Mouse (Mus musculus): ENCODE measurements around the gene Tmprss6. TPM values are rescaled to one million over a fixed set of nuclear protein-coding genes. Genes with fewer than 3 reads are reported as not detected.

Tmprss6 gene
- polyA plus RNA-seq, 1 experiment from 2014 or later: 0.14 TPM

- no peak overlapping the region for H3K27ac ChIP-seq
- H3K9ac ChIP-seq: no peak overlapping the region
- no peak overlapping the region for H3K4me2 ChIP-seq (replicated peaks)
- H3K27me3 ChIP-seq: 0 out of 2 replicates have a peak, but pooled peaks cover 2% of the 10 kb centered on the region
- H3K9me3 ChIP-seq (replicated peaks): no peaks in the 10 kb centered on the region
- no peak for ATAC-seq (ENCODE audit: low FRiP score)
- H3K4me1 ChIP-seq: no peaks in the 10 kb centered on the region
- 83% methylated on average over 2 of the region's 2 CpGs for WGBS
- H3K36me3 ChIP-seq: no peaks in the 10 kb centered on the region
- H3K4me3 ChIP-seq: no peak overlapping the region
Observed at GRCm38 (mm10) chr15:78480991-78481390, 12.6 kb upstream of the Tmprss6 start.

DNA sequence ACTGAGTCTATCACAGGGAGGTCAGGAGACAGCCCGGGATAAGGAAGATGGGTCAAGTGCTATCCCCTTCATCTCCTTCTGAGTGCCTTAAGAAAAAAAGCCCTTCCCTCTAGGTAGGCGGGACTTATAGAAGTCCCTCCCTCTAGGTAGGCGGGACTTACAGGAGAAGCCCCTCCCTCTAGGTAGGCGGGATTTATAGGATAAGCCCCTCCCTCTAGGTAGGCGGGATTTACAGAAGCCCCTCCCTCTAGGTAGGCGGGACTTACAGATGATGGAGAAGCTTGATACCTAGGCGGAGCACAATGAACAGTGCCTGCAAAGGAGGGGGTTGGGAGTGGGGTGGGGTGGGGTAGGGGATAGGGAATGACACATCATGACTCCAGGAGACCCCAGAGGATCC, 11.7 kb upstream of the Tmprss6 start:
- no peak overlapping the region for H3K4me2 ChIP-seq (replicated peaks)
- WGBS: 70% methylated on average over 7 of the region's 7 CpGs
- ATAC-seq (ENCODE audit: low FRiP score): no peak
- no peaks in the 10 kb centered on the region for H3K9me3 ChIP-seq (replicated peaks)
- no peaks in the 10 kb centered on the region for H3K4me1 ChIP-seq
- no peak overlapping the region for H3K27ac ChIP-seq
- H3K4me3 ChIP-seq: no peak overlapping the region
- H3K9ac ChIP-seq: no peak overlapping the region
- no peaks in the 10 kb centered on the region for H3K36me3 ChIP-seq
- 0 out of 2 replicates have a peak, but pooled peaks cover 2% of the 10 kb centered on the region for H3K27me3 ChIP-seq

DNA sequence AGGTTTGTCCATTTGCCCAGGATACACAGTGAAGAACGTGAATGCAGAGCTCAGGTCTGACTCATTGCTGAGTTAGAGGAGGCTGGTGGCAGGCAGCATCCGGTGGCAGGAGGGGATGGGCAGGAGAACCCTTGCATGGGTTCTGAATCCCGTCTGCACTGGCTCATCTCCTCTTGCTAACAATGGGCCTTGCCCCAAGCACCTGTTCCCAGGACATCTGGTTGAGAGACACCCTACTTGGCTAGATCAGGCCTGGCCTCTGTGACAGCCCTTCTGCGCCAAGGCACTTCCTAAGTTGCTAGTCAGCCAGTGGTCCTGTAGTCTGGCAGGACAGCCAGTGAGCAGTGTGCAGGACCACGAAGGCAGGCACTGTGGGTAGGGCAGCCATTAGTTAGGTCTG, 11.0 kb upstream of the Tmprss6 start:
- H3K36me3 ChIP-seq: no peaks in the 10 kb centered on the region
- no peaks in the 10 kb centered on the region for H3K9me3 ChIP-seq (replicated peaks)
- H3K4me3 ChIP-seq: no peak overlapping the region
- no peaks in the 10 kb centered on the region for H3K4me1 ChIP-seq
- H3K9ac ChIP-seq: no peak overlapping the region
- ATAC-seq (ENCODE audit: low FRiP score): no peak
- H3K4me2 ChIP-seq (replicated peaks): no peak overlapping the region
- H3K27ac ChIP-seq: no peak overlapping the region
- H3K27me3 ChIP-seq: 0 out of 2 replicates have a peak, but pooled peaks cover 2% of the 10 kb centered on the region
- 75% methylated on average over 5 of the region's 5 CpGs for WGBS

GRCm38 (mm10) chr15:78478073-78478472, 9.6 kb upstream of the Tmprss6 start:
- Histone ChIP-seq H3K27me3 (0 out of 2 replicates have a peak, but pooled peaks cover 2% of the 10 kb centered on the region), H3K4me2 (replicated peaks) (no peak overlapping the region), H3K4me1 (no peaks in the 10 kb centered on the region), H3K4me3 (no peak overlapping the region), H3K9ac (no peak overlapping the region), H3K36me3 (no peaks in the 10 kb centered on the region), H3K9me3 (replicated peaks) (no peaks in the 10 kb centered on the region), H3K27ac (no peak overlapping the region)
- 88% methylated on average over 4 of the region's 4 CpGs for WGBS
- ATAC-seq (ENCODE audit: low FRiP score): no peak

DNA sequence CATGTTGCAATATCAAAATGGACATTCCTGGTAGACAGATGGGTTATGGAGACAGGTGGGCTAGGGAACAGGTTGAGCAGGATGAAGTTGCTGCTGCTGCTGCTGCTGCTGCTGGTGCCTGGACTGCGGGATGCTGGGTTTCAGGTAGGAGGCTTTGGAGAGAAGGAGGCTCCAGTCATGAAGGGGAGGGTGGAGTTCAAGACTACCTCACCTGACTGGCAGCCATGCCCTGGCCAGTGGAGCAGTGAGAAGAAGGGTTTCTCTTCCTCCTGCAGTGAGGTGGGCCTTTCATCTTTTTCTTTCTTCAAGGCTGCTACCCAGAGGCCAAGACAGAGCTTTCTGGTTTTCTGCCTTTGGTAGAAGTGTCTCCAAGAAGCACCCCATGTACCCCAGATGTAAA, 8.4 kb upstream of the Tmprss6 start:
- Histone ChIP-seq H3K9ac (no peak overlapping the region), H3K9me3 (replicated peaks) (no peaks in the 10 kb centered on the region), H3K27me3 (0 out of 2 replicates have a peak, but pooled peaks cover 2% of the 10 kb centered on the region), H3K4me2 (replicated peaks) (no peak overlapping the region), H3K4me1 (no peaks in the 10 kb centered on the region), H3K36me3 (no peaks in the 10 kb centered on the region), H3K27ac (no peak overlapping the region), H3K4me3 (no peak overlapping the region)
- no peak for ATAC-seq (ENCODE audit: low FRiP score)
- WGBS: 93% methylated on average over 1 of the region's 1 CpGs

DNA sequence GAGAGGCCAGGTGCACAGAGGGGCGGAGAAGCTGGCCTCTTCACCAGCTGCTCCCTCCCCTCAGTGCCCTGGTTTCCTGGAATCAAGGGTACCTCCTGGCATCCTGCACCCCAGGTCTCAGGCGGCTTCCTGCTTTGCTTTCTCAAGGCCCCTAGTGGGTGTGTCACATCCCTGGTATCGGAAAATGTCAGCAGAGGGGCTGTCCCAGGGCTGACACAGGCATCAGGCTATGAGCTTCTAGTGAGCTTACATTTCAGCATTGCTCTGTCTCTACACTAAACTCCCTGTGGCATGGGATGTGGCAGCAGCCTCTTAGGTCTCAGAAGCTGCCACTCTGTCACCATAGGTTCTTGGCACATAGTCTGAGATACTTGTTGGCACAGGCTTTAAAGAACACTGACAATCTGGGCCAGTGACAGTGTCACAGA, 7.2 kb upstream of the Tmprss6 start:
- 0 out of 2 replicates have a peak, but pooled peaks cover 2% of the 10 kb centered on the region for H3K27me3 ChIP-seq
- no peak overlapping the region for H3K9ac ChIP-seq
- H3K4me2 ChIP-seq (replicated peaks): no peak overlapping the region
- 65% methylated on average over 3 of the region's 3 CpGs for WGBS
- H3K36me3 ChIP-seq: no peaks in the 10 kb centered on the region
- no peaks in the 10 kb centered on the region for H3K4me1 ChIP-seq
- H3K9me3 ChIP-seq (replicated peaks): no peaks in the 10 kb centered on the region
- no peak overlapping the region for H3K27ac ChIP-seq
- H3K4me3 ChIP-seq: no peak overlapping the region
- no peak for ATAC-seq (ENCODE audit: low FRiP score)

- no peak overlapping the region for H3K9ac ChIP-seq
- no peaks in the 10 kb centered on the region for H3K4me1 ChIP-seq
- no peaks in the 10 kb centered on the region for H3K9me3 ChIP-seq (replicated peaks)
- H3K27me3 ChIP-seq: 0 out of 2 replicates have a peak, but pooled peaks cover 2% of the 10 kb centered on the region
- WGBS: 85% methylated on average over 6 of the region's 6 CpGs
- no peak for ATAC-seq (ENCODE audit: low FRiP score)
- no peak overlapping the region for H3K4me2 ChIP-seq (replicated peaks)
- H3K27ac ChIP-seq: no peak overlapping the region
- H3K4me3 ChIP-seq: no peak overlapping the region
- no peaks in the 10 kb centered on the region for H3K36me3 ChIP-seq
Observed at GRCm38 (mm10) chr15:78473442-78473841, 5.0 kb upstream of the Tmprss6 start.

GRCm38 (mm10) chr15:78471902-78472301, 3.5 kb upstream of the Tmprss6 start:
- Histone ChIP-seq H3K36me3 (no peaks in the 10 kb centered on the region), H3K4me2 (replicated peaks) (no peak overlapping the region), H3K27ac (no peak overlapping the region), H3K4me1 (no peaks in the 10 kb centered on the region), H3K9me3 (replicated peaks) (no peaks in the 10 kb centered on the region), H3K9ac (no peak overlapping the region), H3K4me3 (no peak overlapping the region), H3K27me3 (0 out of 2 replicates have a peak, but pooled peaks cover 2% of the 10 kb centered on the region)
- 55% methylated on average over 7 of the region's 7 CpGs for WGBS
- ATAC-seq (ENCODE audit: low FRiP score): no peak

GRCm38 (mm10) chr15:78470495-78471276, 2.3 kb upstream of the Tmprss6 start:
- Histone ChIP-seq H3K9me3 (replicated peaks) (no peaks in the 10 kb centered on the region), H3K4me3 (no peak overlapping the region), H3K4me2 (replicated peaks) (no peak overlapping the region), H3K27ac (no peak overlapping the region), H3K9ac (no peak overlapping the region), H3K36me3 (no peaks in the 10 kb centered on the region), H3K27me3 (no peaks in the 10 kb centered on the region), H3K4me1 (no peaks in the 10 kb centered on the region)
- 69% methylated on average over 4 of the region's 4 CpGs for WGBS
- no peak for ATAC-seq (ENCODE audit: low FRiP score)

GRCm38 (mm10) chr15:78467570-78467969, 864 bp downstream of the Tmprss6 start:
- Histone ChIP-seq H3K9me3 (replicated peaks) (no peaks in the 10 kb centered on the region), H3K4me2 (replicated peaks) (no peak overlapping the region), H3K9ac (no peak overlapping the region), H3K4me1 (no peaks in the 10 kb centered on the region), H3K27me3 (no peaks in the 10 kb centered on the region), H3K27ac (no peak overlapping the region), H3K36me3 (no peaks in the 10 kb centered on the region), H3K4me3 (no peak overlapping the region)
- 92% methylated on average over 7 of the region's 7 CpGs for WGBS
- no peak for ATAC-seq (ENCODE audit: low FRiP score)

DNA sequence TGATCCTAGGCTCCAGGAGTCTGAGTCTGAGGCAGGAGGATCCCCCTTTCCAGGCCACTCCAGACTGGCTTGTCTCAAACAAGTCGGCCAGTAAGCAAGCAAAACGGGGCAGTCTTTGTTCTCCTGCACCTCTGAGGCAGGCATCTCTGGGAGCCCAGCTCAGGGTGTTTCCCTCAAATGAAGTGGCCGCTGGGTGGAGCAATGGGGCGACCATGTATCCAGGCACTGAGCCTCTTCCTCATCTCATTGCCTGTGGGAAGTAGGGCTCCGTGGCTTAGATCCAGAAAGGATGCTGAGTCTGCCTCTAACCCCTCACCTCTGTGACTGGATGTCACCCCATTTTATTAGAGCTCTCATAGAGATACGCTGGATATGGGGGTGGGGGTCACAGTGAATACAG, 1.6 kb downstream of the Tmprss6 start:
- H3K27ac ChIP-seq: no peak overlapping the region
- no peaks in the 10 kb centered on the region for H3K27me3 ChIP-seq
- H3K4me1 ChIP-seq: no peaks in the 10 kb centered on the region
- no peak overlapping the region for H3K4me2 ChIP-seq (replicated peaks)
- H3K36me3 ChIP-seq: no peaks in the 10 kb centered on the region
- H3K9me3 ChIP-seq (replicated peaks): no peaks in the 10 kb centered on the region
- no peak for ATAC-seq (ENCODE audit: low FRiP score)
- no peak overlapping the region for H3K4me3 ChIP-seq
- H3K9ac ChIP-seq: no peak overlapping the region
- WGBS: 45% methylated on average over 6 of the region's 6 CpGs

DNA sequence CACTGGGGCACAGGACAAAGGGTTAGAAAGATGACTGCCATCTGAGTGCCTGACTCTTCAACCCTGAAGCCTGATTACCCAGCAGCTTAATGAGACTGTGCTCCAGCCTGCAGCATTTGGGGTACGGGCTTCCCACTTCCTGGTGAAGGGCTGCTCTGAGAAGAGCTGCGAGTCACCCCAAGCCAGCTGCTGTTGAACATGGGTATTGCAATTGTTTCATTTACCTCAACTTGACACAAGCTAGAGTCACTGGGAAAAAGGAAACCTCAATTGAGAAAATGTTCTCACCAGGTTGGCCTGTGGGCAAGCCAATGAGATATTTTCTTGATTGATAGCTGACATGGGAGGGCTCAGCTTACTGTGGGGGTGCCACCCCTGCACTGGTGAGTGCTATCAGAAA, 5.5 kb downstream of the Tmprss6 start:
- 78% methylated on average over 2 of the region's 2 CpGs for WGBS
- no peak for ATAC-seq (ENCODE audit: low FRiP score)
- Histone ChIP-seq H3K9me3 (replicated peaks) (no peaks in the 10 kb centered on the region), H3K4me1 (no peaks in the 10 kb centered on the region), H3K4me2 (replicated peaks) (no peak overlapping the region), H3K36me3 (no peaks in the 10 kb centered on the region), H3K9ac (no peak overlapping the region), H3K27me3 (no peaks in the 10 kb centered on the region), H3K27ac (no peak overlapping the region), H3K4me3 (no peak overlapping the region)

DNA sequence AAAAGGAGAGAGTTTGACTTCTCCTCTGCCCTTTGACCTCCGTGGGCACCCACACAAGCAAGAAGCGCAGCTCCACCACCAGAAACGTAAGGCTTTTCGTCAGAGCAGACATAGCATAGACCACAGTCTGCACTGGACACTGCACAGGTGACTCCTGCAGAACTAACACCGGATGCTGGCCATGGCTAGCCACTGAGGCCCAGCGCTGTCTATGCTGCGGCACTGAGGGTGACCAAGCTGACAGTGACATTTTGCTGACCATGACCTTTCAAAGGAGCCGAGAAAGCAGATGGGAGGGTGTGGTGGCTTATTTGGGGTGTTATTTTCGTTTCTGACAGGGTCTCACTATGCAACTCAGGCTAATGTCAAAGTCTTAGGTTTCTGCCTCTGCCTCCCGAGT, 11.2 kb downstream of the Tmprss6 start:
- H3K4me2 ChIP-seq (replicated peaks): no peak overlapping the region
- 79% methylated on average over 10 of the region's 10 CpGs for WGBS
- ATAC-seq (ENCODE audit: low FRiP score): no peak
- no peak overlapping the region for H3K27ac ChIP-seq
- no peaks in the 10 kb centered on the region for H3K9me3 ChIP-seq (replicated peaks)
- no peak overlapping the region for H3K9ac ChIP-seq
- H3K4me1 ChIP-seq: no peaks in the 10 kb centered on the region; the same call in 1 of the 2 replicates
- no peak overlapping the region for H3K4me3 ChIP-seq
- no peaks in the 10 kb centered on the region for H3K36me3 ChIP-seq
- H3K27me3 ChIP-seq: no peaks in the 10 kb centered on the region

Data from hindbrain, embryonic 12.5 days (tissue).